Mouse (Mus musculus): Measurements from ENCODE around the gene Actr3b. TPM values are rescaled to one million over a fixed set of nuclear protein-coding genes. Genes with fewer than 3 reads are reported as not detected.

Gene Actr3b
- 0.54 TPM for polyA plus RNA-seq (2015; fragmentation: Illumina TruSeq; extraction: RNeasy Lipid Tissue Mini Kit (QIAGEN cat#74804); ENCODE audit: insufficient read depth, low read depth, low replicate concordance)

GRCm38 (mm10) chr5:25759460-25760409, at the start of gene Actr3b:
Gene Actr3b (plus strand): TSS chr5:25759997.

Other genes starting within 250 kb of the Actr3b start
- not detected for gene Cct8l1, start 243.9 kb upstream of the Actr3b start, polyA plus RNA-seq (2015; fragmentation: Illumina TruSeq; extraction: RNeasy Lipid Tissue Mini Kit (QIAGEN cat#74804); ENCODE audit: insufficient read depth, low read depth, low replicate concordance)
- gene Xrcc2, start 54.2 kb upstream of the Actr3b start, polyA plus RNA-seq (2015; fragmentation: Illumina TruSeq; extraction: RNeasy Lipid Tissue Mini Kit (QIAGEN cat#74804); ENCODE audit: insufficient read depth, low read depth, low replicate concordance): 0.89 TPM
- not detected for gene Gm21663, start 182.4 kb downstream of the Actr3b start, polyA plus RNA-seq (2015; fragmentation: Illumina TruSeq; extraction: RNeasy Lipid Tissue Mini Kit (QIAGEN cat#74804); ENCODE audit: insufficient read depth, low read depth, low replicate concordance)
- not detected for gene Gm21671, start 194.4 kb downstream of the Actr3b start, polyA plus RNA-seq (2015; fragmentation: Illumina TruSeq; extraction: RNeasy Lipid Tissue Mini Kit (QIAGEN cat#74804); ENCODE audit: insufficient read depth, low read depth, low replicate concordance)
- not detected for gene Gm21680, start 212.7 kb downstream of the Actr3b start, polyA plus RNA-seq (2015; fragmentation: Illumina TruSeq; extraction: RNeasy Lipid Tissue Mini Kit (QIAGEN cat#74804); ENCODE audit: insufficient read depth, low read depth, low replicate concordance)
- not detected for gene Gm21698, start 228.7 kb downstream of the Actr3b start, polyA plus RNA-seq (2015; fragmentation: Illumina TruSeq; extraction: RNeasy Lipid Tissue Mini Kit (QIAGEN cat#74804); ENCODE audit: insufficient read depth, low read depth, low replicate concordance)
- gene Gm1979, start 244.8 kb downstream of the Actr3b start, polyA plus RNA-seq (2015; fragmentation: Illumina TruSeq; extraction: RNeasy Lipid Tissue Mini Kit (QIAGEN cat#74804); ENCODE audit: insufficient read depth, low read depth, low replicate concordance): not detected

All from pancreas, adult 10 weeks (tissue).